Mouse (Mus musculus) T-helper 2 cell (primary cell): ENCODE measurements around the gene Stxbp2.
"Not testable (repeated sequence)": the region's sequence is repeated elsewhere in the genome, so short reads cannot be mapped to it uniquely, and the experiment has no call there.

Experiments
- in situ Hi-C: fragments of 300-600 bp; cut with MboI, MseI; formaldehyde crosslinking; loops from one replicate; pipeline ENCODE4 v1.15.1; 2025; ENCODE audit warnings: high pct_unique_total_duplicates

Gene Stxbp2

DNA sequence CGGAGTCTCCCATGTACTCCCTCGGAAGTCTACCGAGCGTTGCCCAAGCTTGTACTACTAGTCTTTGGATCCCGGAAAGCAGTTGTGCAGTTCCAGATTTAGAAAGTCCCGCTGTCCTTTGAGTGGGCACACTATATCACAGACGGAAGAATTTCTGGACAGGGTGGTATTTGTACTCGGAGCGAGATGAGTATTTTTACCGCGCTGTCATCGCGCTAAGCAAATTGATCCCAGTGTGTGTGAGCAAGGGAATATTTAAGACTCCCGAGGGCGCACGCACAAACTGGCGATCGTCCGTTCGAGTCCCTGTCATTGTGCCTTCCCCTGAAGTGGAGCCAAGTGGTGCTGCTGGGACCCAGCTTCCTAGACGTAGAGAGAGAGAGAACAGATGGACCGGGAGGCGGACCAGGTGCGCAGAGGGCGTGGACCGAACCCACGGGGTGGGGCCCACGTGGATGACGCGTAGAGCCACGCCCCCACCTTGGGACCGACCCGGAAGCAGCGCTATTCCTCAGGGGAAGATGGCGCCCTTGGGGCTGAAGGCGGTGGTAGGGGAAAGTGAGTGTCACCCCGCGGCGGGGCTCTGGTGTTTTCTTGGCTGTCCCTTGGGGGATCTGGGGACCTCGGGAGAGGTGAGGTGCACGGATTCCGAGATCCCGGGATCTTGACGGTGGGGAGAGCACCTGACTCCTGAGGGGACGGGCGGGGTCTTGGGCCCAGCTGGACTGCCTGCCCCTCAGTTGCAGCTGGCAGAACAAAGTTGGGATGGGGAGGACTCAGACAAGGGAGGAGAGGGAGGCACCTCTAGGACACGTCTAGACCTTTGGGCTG, at the start of gene Stxbp2:
Gene Stxbp2, plus strand, starts transcription at position 309 of the 831 bp plus-strand sequence.
- in situ Hi-C loops: loop anchor here (5.0 kb wide), 1 partner anchor 531 kb away; no protein-coding TSS in a partner anchor

DNA sequence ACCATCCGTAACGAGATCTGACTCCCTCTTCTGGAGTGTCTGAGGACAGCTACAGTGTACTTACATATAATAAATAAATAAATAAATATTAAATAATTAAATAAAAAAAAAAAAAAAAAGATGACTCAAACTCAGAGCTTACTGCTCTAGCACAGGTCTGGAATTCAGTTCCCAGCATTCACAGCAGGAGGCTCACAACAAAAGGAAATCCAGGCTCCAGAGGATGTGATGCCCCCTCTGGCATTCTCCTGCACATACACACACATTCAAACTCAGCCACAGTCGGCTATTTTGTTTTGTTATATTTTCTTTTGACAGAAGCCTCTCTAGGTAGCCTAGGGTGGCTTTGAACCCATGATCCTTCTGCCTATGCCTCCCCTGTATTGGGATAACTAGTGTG, 48.8 kb upstream of the Stxbp2 start:
- in situ Hi-C loops: not testable (repeated sequence)

DNA sequence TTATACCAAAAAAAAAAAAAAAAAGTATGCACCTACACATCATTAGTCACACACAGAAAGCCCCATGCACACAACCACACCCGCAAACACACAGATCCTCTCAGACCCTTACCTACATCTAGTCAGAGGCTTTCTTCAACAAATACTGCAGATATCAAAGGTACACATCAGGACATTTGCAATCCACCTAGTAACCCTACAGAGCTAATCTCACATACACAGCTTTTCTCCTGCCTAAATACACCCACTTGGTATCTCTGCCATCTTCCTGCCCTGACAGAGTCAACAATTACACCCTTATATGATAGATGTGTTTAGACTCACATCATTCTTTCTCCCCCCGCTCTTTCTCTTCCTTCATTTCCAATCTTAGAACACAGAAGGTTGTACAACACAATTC, 44.3 kb upstream of the Stxbp2 start:
- in situ Hi-C loops: no loop called here

DNA sequence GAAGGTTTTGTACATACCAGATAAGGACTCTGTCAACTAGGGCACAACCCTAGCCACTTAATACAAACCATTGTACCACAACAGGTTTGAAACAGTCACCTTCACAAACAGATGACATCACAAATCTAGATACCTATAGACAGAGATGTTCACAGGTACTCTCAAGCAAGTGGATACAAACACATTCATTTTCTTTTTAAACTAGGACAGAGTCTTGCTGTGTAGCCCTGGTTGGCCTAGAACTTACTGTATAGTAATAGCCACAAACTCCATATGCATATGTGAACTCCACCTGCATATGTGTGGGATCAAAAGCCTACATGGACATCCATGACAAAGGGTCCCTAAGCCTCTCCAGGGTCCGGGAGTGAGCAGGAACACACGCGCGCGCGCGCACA, 43.8 kb upstream of the Stxbp2 start, which contains the start of gene Camsap3:
Gene Camsap3, plus strand, starts transcription at position 301 of the 398 bp plus-strand sequence.
- in situ Hi-C loops: no loop called here

DNA sequence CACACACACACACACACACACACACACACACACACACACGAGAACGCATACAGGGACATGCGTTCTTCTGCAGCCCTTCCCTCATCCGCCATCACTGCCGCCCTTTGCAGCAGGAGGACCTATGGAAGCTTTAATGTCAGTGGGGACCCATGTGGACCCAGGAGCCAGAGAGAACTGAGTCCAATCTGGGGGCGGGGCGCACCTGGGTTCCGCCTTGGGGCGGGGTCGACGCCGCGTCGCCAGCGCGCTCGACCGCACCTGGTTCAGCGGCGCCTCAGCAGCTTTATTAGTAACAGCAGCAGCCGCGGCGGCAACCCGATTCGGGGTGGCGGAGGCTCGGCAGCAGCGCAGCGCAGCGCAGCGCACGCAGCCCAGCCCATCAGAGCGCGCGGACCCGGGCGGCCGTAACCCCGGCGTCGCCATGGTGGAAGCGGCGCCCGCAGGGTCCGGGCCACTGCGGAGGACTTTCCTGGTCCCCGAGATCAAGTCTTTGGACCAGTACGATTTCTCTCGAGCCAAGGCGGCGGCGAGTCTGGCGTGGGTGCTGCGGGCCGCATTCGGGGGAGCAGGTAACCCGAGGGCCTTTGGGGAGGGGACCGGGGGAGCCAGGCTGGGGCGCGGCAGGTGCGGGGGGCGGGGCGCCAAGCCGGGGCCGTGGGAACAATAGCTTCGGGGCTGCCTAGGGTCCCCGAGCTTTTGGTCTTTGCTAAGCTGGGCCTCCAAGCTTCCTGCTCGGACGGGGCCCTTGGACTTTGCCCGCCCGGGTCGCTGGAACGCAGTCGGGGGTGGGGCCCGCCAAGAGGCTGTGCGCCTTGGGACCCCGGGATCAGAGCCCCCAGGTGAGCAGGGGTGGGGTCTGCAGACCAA, 43.1 kb upstream of the Stxbp2 start:
- in situ Hi-C loops: no loop called here

DNA sequence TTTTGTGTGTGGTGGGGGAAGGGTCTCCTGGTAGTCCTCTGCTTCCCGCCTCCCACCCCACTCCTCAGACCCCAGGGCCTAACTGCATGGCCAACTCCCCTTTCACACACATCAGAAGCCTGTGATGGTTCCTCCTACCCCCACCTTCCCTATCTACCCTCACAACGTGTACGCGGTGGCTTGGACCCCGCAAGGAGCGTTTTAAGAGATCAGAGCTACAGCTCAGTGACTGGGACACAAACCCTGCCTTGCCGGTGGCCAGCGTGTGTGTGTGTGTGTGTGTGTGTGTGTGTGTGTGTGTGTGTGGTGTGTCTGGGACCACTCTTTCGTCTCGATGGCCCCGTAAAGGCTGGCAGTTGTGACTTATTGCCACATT, 42.5 kb upstream of the Stxbp2 start:
- in situ Hi-C loops: no loop called here

DNA sequence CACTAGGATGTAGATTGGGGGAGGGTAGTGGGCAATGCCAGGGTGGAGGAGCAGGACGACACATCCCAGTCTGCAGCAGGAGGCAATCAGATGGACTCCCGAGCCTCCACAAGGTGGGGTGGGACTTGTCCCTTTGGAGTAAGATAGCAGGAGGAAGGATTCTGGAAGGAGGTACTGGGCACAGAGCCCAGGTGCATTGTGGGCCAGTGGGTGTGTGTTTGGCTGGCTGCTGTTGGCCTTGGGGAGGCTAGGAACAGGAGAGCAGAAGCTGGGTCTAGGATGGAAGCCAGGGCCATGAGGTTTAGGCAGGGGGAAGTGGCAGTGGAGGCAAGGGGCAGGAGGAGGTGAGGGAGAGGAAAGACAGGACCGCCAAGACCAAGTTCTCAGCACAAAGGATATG, 37.3 kb upstream of the Stxbp2 start:
- in situ Hi-C loops: no loop called here

DNA sequence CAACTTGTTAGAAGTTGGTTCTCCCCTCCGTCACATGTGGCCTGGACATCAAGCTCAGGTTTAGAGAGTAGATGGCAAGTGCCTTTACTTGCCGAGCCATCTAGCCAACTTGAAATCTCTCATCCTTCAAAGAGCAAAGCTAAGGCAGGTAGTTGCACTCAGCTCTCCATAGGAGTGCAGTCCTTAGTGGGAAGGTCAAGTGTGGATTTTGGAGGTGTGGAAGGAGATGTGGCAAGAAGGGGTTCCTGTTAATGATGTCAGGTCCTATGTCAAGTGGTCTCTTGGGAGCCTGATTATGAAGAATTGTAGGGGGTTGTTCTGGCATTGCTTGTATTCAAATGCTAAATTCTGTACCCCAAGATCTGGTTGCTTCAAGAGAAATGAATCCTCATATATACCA, 36.3 kb upstream of the Stxbp2 start:
- in situ Hi-C loops: no loop called here

DNA sequence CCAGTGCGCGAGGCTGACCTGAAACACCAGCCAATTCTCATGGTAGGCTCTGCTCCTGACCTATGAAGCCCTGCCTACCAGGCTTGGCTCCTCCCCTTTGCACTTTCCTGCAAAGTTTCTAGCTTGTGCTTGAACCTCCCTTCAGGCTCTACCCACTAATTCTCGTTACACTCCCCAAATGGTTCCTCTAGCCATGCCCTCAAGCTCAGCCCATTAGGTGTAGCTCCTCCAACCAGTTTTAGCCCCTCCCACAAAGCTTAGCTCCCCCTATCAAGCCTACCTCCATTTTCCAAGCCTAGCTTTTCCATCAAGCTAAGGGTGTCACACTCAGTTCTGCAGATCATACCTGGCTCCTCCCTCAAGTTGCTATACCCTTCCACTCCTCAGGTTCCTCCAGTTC, 32.7 kb upstream of the Stxbp2 start:
- in situ Hi-C loops: no loop called here

DNA sequence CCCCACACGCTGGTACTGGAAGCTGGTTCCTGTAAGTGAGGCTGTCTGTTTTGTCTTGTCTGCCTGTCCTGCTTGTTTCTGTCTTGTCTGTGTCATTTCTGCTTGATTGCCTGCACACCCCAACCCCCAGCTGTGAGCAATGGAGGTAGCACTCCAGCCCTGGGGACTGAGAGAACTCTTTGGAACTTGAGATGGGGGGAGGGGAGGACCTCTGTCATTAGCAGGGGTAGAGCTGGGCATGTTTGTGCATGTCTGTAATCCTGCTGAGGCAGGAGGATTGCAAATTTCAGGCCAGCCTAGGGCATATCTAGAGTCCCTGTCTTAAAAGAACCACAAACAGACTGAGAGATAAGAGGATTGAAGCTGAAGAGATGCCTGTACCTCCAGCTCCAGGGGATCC, 31.5 kb upstream of the Stxbp2 start:
- in situ Hi-C loops: no loop called here

DNA sequence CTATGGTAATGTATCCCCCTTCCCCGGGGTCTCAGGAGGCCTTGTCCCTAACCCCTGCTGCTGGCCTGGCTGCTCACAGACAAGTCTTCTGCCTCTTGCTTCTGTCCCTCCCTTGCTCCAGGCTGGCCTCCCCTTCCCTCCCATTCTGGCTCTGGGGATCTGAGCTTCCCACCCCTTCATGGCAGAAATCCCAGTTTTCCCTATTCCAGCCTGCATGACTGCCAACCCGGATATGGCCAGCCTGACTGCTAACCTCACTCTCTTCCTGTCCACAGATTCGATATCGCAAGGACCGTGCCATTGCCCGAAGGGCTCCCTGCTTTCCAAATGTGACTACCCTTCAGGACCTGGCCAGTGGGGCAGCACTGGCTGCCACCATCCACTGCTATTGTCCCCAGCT, 30.4 kb upstream of the Stxbp2 start:
- in situ Hi-C loops: no loop called here

DNA sequence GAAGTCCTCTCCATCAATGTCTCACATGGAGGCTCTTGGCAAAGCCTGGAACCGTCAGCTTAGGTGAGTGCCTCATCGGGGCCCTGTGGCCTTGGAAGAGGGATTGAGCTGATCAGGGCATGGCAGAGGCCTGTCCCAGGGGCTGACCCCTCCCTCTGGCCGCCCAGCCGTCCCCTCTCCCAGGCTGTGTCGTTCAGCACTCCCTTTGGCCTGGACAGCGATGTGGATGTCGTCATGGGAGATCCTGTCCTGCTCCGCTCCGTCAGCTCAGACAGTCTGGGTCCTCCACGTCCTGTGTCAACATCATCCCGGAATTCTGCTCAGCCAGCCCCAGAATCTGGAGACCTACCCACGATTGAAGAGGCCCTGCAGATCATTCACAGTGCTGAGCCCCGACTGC, 27.3 kb upstream of the Stxbp2 start:
- in situ Hi-C loops: no loop called here

DNA sequence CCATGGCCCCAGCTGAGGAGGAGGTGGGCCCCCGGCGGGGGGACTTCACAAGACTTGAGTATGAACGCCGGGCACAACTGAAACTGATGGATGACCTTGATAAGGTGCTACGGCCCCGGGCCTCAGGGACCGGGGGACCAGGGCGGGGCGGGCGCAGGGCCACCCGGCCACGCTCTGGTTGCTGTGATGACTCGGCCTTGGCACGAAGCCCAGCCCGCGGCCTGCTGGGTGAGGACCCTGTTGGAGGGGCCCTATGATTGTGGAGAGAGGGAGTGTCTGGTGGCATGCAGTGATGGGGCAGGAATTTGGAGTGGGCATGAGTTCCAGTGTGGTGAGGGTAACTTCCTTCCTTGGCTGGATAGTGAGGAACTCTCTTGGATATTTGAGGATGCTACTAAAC, 24.2 kb upstream of the Stxbp2 start:
- in situ Hi-C loops: no loop called here

DNA sequence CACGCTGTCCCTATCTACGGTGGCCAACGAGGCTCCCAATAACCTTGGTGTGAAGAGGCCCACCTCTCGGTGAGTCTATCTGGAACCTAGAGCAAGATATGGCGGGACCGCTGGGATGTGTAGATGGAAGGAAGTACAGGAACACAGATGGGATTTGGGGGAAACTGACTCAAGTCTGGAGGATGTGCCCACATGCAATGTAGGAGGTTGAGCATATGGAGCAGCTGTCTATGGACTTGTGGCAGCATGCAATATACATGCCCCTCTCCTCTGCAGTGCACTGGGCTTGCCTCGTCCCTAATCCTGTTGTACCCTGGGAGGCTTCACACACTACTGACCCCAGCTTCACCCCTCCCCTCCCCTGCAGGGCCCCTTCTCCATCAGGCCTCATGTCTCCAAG, 22.9 kb upstream of the Stxbp2 start:
- in situ Hi-C loops: no loop called here

DNA sequence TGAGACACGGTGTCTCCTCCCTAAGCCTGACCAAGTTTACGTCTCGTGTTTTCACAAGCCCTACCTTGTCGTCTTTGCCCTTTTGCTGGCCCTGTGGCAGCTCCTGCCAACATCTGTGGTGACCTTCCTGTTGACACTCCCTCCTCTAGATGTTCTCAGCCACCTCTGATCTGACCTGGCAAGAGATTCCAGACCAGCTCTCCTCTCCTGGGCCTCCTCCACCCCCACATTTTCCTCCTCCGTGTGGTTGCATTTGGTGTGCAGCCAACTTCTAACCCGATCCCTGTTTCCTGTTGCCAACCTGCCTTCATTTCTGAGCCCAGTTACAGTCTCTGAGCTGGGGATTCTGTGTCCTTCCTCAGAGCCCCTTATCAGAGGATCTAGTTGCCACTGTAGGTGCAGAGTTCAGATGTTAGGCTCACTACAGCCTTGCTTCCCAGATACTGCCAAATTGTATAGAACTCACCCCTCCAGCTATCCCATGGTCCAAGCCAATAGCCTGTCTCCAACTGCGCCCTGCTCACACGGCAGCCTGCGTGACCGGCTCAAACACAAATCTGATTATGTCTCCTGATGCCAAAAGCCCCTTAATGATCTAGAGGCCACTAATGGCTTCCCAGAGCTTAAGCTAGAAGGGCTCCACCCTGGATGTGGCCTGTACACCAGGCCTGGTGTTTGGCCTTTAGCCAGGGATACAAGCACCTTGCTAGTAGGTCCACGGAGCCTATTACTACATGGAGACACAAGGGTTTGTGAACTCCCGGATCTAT, 21.5 kb upstream of the Stxbp2 start:
- in situ Hi-C loops: no loop called here

DNA sequence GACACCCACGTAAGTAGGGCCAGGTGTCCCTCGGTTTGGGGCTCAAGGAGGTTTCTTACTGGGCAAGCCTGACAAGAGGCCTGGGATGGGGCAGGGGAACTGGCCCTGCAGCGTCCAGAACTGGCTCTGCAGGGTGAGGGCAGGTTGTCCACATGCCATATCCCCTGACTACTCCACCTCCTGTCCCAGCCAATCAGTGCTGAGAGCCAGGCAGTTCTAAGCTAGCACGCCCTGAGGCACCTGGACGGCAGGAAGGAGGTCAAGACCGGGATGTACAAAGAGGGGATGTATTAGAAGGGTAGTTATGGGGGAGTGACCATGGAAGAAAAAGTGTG, 21.0 kb upstream of the Stxbp2 start:
- in situ Hi-C loops: no loop called here

DNA sequence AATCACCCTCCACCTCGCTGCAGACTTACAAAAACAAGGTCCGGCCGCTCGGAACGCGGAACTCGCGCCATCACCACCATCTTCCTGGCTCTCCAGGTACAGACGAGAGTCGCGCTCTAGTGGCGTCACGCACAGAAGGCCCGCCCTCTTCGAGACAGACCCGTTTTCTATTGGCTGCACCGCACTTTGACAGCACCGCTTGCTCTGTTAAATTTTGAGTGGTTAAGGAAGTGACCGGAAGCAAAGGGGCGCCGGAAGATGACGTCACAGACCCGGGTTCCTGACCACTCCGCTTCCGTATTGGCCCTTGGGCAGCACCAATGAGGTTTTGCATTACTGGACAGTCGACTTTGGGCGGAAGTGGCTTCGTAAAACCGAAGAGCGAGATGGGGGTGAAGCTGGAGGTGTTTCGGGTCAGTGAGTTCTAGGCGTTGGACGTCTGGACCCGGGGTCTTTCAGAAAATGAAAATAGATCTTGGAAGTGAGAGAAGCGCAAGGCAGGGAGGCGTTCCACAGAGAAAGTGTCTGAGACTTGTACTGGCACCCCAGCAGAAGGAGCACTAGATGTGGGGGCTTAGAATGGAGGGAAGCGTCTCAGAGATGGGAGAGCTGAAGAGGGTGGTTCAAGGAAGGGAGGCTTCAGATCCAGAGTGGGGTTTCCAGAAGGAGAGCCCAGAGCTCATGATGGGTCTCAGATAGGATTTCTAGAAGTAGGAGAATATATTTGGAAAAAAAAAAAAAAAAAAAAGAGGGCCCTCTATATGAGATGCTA, 9.4 kb upstream of the Stxbp2 start, which contains the start of the genes Xab2 and Pet100:
Gene Xab2, minus strand, starts transcription at position 118 of the 772 bp plus-strand sequence.
Gene Pet100, plus strand, starts transcription at position 350 of the 772 bp plus-strand sequence.
- in situ Hi-C loops: no loop called here

DNA sequence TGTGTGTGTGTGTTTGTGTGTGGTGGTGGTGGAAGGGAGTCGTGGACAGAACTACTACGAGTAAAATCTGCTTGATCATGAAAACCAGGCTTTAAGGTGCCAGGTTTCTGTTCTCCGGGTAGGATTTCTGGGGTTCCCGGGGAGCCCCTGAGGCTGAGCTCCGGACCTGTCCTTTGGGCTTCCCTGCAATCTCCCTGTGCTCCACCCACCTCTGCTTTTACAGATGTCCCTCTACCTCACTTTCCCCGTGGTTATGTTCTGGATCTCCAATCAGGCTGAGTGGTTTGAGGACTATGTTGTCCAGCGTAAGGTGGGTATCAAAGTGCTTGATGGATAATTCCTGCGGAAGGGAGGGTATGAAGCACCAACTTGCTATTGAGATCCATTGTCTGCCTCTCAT, 8.6 kb upstream of the Stxbp2 start:
- in situ Hi-C loops: no loop called here

DNA sequence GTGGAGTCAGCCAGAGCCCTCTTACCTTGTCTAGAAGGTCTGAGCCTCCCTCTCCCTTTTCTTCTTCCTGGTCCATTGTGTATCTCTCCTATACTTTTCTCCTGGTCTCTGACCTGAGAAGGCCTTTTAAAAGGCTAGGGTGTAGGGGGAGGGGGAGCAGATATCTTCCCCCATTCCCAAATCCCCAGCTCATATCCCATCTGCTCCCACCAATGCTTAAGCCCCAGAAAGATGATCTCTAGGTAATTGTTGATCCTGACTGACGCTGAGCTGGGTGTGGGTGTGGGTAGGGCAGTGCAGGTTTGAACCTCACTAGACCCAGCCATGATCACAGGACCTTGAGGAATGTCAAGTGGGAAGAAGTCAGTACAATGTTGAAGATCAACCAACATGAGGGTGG, 5.3 kb upstream of the Stxbp2 start, which contains the start of gene Pcp2:
Gene Pcp2, minus strand, starts transcription at position 101 of the 400 bp plus-strand sequence.
- in situ Hi-C loops: no loop called here

DNA sequence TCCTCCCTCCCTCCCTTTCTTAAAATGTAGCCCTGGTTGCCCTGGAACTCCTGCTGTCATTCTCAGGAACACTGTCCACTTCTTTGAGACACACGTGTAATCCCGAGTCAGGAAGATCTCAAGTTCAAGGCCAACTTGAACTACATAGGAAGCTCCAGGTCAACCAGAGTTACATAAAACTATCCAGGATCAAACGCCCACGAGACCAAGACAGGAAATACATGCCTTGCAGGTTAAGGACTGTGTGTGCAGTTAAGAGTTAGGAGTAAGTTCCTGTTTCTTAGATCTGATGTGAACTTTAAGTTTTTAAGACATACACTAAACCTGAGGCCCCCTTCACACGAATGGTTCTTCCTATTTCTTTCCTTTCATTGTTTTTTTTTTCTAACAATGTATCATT, 3.8 kb upstream of the Stxbp2 start:
- in situ Hi-C loops: no loop called here

DNA sequence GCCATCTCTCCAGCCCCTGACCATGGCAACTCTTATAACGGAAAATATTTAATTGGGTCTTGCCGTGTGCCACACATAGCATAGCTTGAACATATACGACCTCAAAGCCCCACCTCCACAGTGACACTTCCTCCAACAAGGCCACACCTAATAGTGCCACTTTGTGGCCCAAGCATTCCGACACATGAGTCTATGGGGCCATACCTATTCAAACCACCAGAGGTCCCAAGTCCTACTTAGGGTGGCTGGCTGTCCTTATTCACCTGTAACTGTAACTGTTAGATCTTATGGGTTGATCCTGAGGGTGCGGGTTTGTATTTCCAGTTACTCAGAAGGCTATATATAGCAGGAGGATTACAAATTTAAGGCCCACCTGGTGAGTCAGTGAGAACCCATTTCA, 2.7 kb upstream of the Stxbp2 start:
- in situ Hi-C loops: no loop called here
